Mouse (Mus musculus) limb, embryonic 12.5 days (tissue): Measurements from ENCODE around the gene Rreb1. TPM values are rescaled to one million over a fixed set of nuclear protein-coding genes. Genes with fewer than 3 reads are reported as not detected.

Experiments used
- ATAC-seq: fragments of 200-750 bp; cut with Nextera tagmentation; 2 replicates; pipeline ENCODE4 v1.8.0; 2017; ENCODE audit warnings: low read depth, moderate TSS enrichment; ENCODE audit not compliant: insufficient number of reproducible peaks, insufficient read depth, low FRiP score, low TSS enrichment
- H3K27ac ChIP-seq: fragments of 300-500 bp; sonication (generic); 2 replicates; pipeline ENCODE4 v1.5.1; 2016; ENCODE audit warnings: mild to moderate bottlenecking, moderate library complexity
- H3K27me3 ChIP-seq: fragments of 300-500 bp; sonication (generic); 2 replicates; pipeline ENCODE4 v1.6.1; 2016; ENCODE audit warnings: mild to moderate bottlenecking, moderate library complexity
- H3K36me3 ChIP-seq: fragments of 300-500 bp; sonication (generic); 2 replicates; pipeline ENCODE4 v1.6.1; 2016; ENCODE audit warnings: mild to moderate bottlenecking, moderate library complexity
- H3K4me1 ChIP-seq: fragments of 300-500 bp; sonication (generic); replicated peaks from 2 replicates; pipeline ENCODE4 v1.6.1; 2016
- H3K4me2 ChIP-seq: fragments of 300-500 bp; sonication (generic); 2 replicates; pipeline ENCODE4 v1.6.1; 2016; ENCODE audit warnings: mild to moderate bottlenecking, moderate library complexity
- H3K4me3 ChIP-seq: fragments of 300-500 bp; sonication (generic); replicated peaks from 2 replicates; pipeline ENCODE4 v1.5.1; 2016; ENCODE audit warnings: mild to moderate bottlenecking
- H3K9ac ChIP-seq: fragments of 300-500 bp; sonication (generic); replicated peaks from 2 replicates; pipeline ENCODE4 v1.6.1; 2016; ENCODE audit warnings: mild to moderate bottlenecking, moderate library complexity
- H3K9me3 ChIP-seq: fragments of 300-500 bp; sonication (generic); 2 replicates; pipeline ENCODE4 v1.6.1; 2016; ENCODE audit warnings: mild to moderate bottlenecking, moderate library complexity
- WGBS: fragments of 180-500 bp; shearing (Covaris S2); methylation state at CpG from one replicate; pipeline ENCODE4 v1.1.7; 2016; 5-methylcytosine and 5-hydroxymethylcytosine counted together
- polyA plus RNA-seq: library from polyadenylated mRNA; unstranded; fragments of >200 nt; fragmentation: Nextera tagmentation; extraction: Ambion mirVana; gene quantifications from 2 replicates; pipeline ENCODE4 v1.2.1, GENCODE M21; 2016

Rreb1 gene
- polyA plus RNA-seq, 1 experiment from 2014 or later: 7.7 TPM

- Histone ChIP-seq H3K4me1 (no peaks in the 10 kb centered on the region), H3K4me3 (no peak overlapping the region), H3K36me3 (no peaks in the 10 kb centered on the region), H3K27ac (no peak overlapping the region), H3K9me3 (no peaks in the 10 kb centered on the region), H3K4me2 (no peak overlapping the region), H3K9ac (no peak overlapping the region), H3K27me3 (no peaks in the 10 kb centered on the region)
- 84% methylated on average over 9 of the region's 9 CpGs for WGBS
- no peak for ATAC-seq
These were observed 36.8 kb downstream of the Rreb1 start for GRCm38 (mm10) chr13:37815001-37815400.

DNA sequence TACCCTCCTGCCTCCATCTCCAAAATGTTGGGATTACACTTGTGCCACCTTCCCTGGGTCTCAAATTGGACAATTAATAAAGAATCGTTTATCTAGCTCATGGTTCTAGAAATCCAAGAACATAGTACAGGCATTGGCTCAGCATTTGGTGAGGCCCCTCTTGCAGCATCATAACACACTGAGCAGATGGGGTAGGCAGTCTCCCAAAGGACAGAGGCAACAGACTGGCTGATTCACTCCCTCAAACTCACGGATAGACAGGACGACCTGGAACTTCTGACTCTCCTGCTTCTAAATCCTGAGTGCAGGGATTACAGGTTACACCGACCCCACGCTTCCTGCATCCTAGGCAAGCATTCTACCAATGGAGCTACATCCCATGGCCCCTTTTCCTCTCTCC, 38.5 kb downstream of the Rreb1 start:
- no peaks in the 10 kb centered on the region for H3K27me3 ChIP-seq
- no peaks in the 10 kb centered on the region for H3K36me3 ChIP-seq
- H3K9ac ChIP-seq: no peak overlapping the region
- WGBS: 84% methylated on average over 5 of the region's 5 CpGs
- H3K4me2 ChIP-seq: no peak overlapping the region
- no peaks in the 10 kb centered on the region for H3K9me3 ChIP-seq
- H3K4me3 ChIP-seq: no peak overlapping the region
- ATAC-seq: no peak
- no peak overlapping the region for H3K27ac ChIP-seq
- 0 out of 2 replicates have a peak, but pooled peaks cover 3% of the 10 kb centered on the region for H3K4me1 ChIP-seq

DNA sequence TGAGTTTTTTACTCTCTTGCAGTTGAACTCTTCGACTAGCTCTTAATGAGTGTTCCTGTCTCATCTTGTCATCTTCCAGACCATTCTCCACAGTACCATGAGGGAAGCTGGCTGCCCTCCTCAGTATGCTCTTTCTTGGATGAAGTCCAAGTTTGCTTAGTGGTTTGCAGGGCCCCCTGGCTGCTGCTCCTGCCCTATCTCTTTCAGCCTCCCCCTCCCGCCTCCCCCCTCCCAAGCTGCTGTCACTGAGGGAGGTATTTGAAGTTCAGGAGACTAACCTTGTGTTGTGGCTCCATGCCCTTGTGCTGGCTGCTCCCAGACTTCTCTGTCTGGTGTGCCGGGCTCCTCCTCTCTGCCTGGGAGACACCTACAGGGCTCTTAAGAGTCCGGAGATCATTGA, 43.2 kb downstream of the Rreb1 start:
- peaks cover 10% of the 10 kb centered on the region; the same call in 1 of the 2 replicates for H3K4me1 ChIP-seq
- no peak overlapping the region for H3K9ac ChIP-seq
- peaks cover 4% of the 10 kb centered on the region for H3K27me3 ChIP-seq
- H3K27ac ChIP-seq: no peak overlapping the region
- no peak overlapping the region for H3K4me3 ChIP-seq
- no peaks in the 10 kb centered on the region for H3K36me3 ChIP-seq
- no peaks in the 10 kb centered on the region for H3K9me3 ChIP-seq
- no peak overlapping the region for H3K4me2 ChIP-seq
- ATAC-seq: no peak
- WGBS: 34% methylated on average over 4 of the region's 4 CpGs

DNA sequence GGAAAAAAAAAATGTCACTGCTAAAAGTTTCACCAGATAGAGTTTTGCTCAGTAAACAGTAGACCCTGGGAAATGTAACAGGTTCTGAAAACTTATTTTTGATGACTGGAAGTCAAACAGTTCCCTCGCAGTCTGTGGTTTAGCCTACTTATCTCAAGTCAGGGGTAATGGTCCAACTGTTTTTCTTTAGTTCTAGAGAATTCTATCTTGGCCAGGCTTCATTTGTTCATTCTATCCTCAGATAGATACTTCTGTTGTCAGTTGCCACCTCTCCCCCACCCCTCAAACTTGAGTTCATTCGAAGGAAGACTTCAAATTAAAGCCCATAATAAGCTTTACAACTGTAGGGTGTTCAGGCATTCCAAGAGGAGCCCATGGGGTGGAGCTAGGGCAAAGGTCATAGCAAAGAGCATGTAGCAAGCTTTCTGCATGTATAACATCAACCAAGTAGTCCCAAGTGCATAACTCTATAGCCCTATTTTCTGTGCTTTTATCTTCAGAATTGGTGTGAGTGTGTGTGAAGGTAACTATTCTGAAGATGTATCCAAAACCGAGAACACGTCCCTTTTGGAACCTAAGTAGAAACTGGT, 46.2 kb downstream of the Rreb1 start:
- H3K4me1 ChIP-seq: peaks cover 23% of the 10 kb centered on the region
- ATAC-seq: no peak
- H3K27ac ChIP-seq: no peak overlapping the region
- no peak overlapping the region for H3K9ac ChIP-seq
- 34% methylated on average over 4 of the region's 4 CpGs for WGBS
- H3K9me3 ChIP-seq: no peaks in the 10 kb centered on the region
- peaks cover 4% of the 10 kb centered on the region for H3K27me3 ChIP-seq
- H3K36me3 ChIP-seq: no peaks in the 10 kb centered on the region
- H3K4me2 ChIP-seq: peak overlapping the region; percentile 93; the same call in 1 of the 2 replicates
- H3K4me3 ChIP-seq: 0 out of 2 replicates have a peak overlapping the region, but pooled peaks have one; percentile 85

- no peak for ATAC-seq
- H3K36me3 ChIP-seq: no peaks in the 10 kb centered on the region
- H3K9ac ChIP-seq: peak overlapping the region; percentile 85
- peaks cover 4% of the 10 kb centered on the region for H3K27me3 ChIP-seq
- peak overlapping the region; percentile 93 for H3K4me2 ChIP-seq
- WGBS: 2% methylated on average over 27 of the region's 27 CpGs
- H3K4me3 ChIP-seq: peak overlapping the region; percentile 85
- H3K4me1 ChIP-seq: peaks cover 23% of the 10 kb centered on the region
- peak overlapping the region; percentile 86 for H3K27ac ChIP-seq
- H3K9me3 ChIP-seq: no peaks in the 10 kb centered on the region
These were observed 46.9 kb downstream of the Rreb1 start for GRCm38 (mm10) chr13:37824956-37825645.

GRCm38 (mm10) chr13:37825646-37826280, 47.6 kb downstream of the Rreb1 start:
- Histone ChIP-seq H3K36me3 (no peaks in the 10 kb centered on the region), H3K9me3 (no peaks in the 10 kb centered on the region), H3K4me1 (peaks cover 26% of the 10 kb centered on the region), H3K27ac (peak overlapping the region; percentile 86), H3K27me3 (peaks cover 4% of the 10 kb centered on the region), H3K4me3 (peak overlapping the region; percentile 85), H3K4me2 (peak overlapping the region; percentile 93), H3K9ac (peak overlapping the region; percentile 85)
- WGBS: under 1% methylated on average over 41 of the region's 43 CpGs
- peak; percentile 71 for ATAC-seq

GRCm38 (mm10) chr13:37826281-37826993, 48.2 kb downstream of the Rreb1 start:
- Histone ChIP-seq H3K27ac (peak overlapping the region; percentile 86), H3K9ac (peak overlapping the region; percentile 85), H3K9me3 (no peaks in the 10 kb centered on the region), H3K27me3 (peaks cover 4% of the 10 kb centered on the region), H3K4me1 (peaks cover 32% of the 10 kb centered on the region), H3K36me3 (no peaks in the 10 kb centered on the region), H3K4me3 (peak overlapping the region; percentile 85), H3K4me2 (peak overlapping the region; percentile 93)
- WGBS: under 1% methylated on average over 64 of the region's 65 CpGs
- peak; percentile 15 for ATAC-seq

- H3K4me3 ChIP-seq: peak overlapping the region; percentile 85
- WGBS: under 1% methylated on average over 36 of the region's 36 CpGs
- H3K4me1 ChIP-seq: peaks cover 35% of the 10 kb centered on the region
- peak overlapping the region; percentile 86 for H3K27ac ChIP-seq
- peak; percentile 49; the same call in 1 of the 2 replicates for ATAC-seq
- no peaks in the 10 kb centered on the region for H3K36me3 ChIP-seq
- H3K9ac ChIP-seq: peak overlapping the region; percentile 85
- H3K9me3 ChIP-seq: no peaks in the 10 kb centered on the region
- H3K27me3 ChIP-seq: peaks cover 4% of the 10 kb centered on the region
- peak overlapping the region; percentile 93 for H3K4me2 ChIP-seq
These were observed 48.7 kb downstream of the Rreb1 start for GRCm38 (mm10) chr13:37826994-37827262.

GRCm38 (mm10) chr13:37827263-37827995, 49.2 kb downstream of the Rreb1 start:
- Histone ChIP-seq H3K4me3 (peak overlapping the region; percentile 85), H3K9ac (peak overlapping the region; percentile 85), H3K36me3 (no peaks in the 10 kb centered on the region), H3K4me1 (peaks cover 40% of the 10 kb centered on the region), H3K27me3 (peaks cover 4% of the 10 kb centered on the region), H3K9me3 (no peaks in the 10 kb centered on the region), H3K4me2 (peak overlapping the region; percentile 93), H3K27ac (peak overlapping the region; percentile 86)
- under 1% methylated on average over 69 of the region's 69 CpGs for WGBS
- peak; percentile 59; the same call in 1 of the 2 replicates for ATAC-seq

DNA sequence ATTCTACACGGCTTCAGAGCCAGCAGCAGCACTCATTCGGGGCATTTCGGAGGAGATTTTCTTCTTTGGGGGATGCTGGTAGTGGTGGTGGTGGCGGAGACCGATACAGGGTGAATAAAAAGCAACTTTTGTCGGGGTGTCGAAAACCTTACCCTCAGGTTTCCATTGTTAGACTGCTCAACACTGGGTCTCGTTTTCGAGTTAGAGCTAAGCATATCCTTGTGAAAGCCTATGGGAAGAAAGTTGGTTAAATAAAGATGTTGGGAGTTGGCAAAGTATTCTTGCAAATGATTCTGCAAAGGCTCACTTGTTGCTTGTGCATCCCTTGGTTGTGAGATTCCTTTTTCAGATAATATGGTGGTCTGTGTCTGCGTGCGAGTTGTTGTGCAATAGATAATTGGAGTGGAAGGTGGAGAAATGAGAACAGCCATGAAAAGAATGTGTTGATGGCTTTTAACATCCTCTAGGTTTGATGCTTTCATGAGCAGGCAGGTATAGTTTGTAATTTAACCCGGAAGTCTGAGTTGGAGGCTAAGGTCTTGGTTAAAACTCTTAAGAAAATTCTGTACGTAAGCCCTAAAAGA, 49.9 kb downstream of the Rreb1 start:
- Histone ChIP-seq H3K27me3 (peaks cover 4% of the 10 kb centered on the region), H3K9ac (peak overlapping the region; percentile 85), H3K4me1 (peaks cover 46% of the 10 kb centered on the region), H3K9me3 (no peaks in the 10 kb centered on the region), H3K27ac (no peak overlapping the region), H3K4me3 (peak overlapping the region; percentile 85), H3K36me3 (no peaks in the 10 kb centered on the region), H3K4me2 (peak overlapping the region; percentile 93)
- no peak for ATAC-seq
- WGBS: 8% methylated on average over 13 of the region's 13 CpGs
